Mouse (Mus musculus): Measurements from ENCODE around the gene Ctc1. TPM values are rescaled to one million over a fixed set of nuclear protein-coding genes. Genes with fewer than 3 reads are reported as not detected.

Ctc1 gene
- total RNA-seq, 2 experiments from 2014 or later: 40.3 to 43.1 TPM

- Histone ChIP-seq H3K4me3 (peak within 1 kb of the TSS; percentile 98), H3K27ac (peak within 1 kb of the TSS; percentile 97)
- no peak for TF ChIP-seq CTCF (conservative IDR thresholded peaks at IDR 0.05)
- DNase-seq (ENCODE audit: low spot score in 2 of 2): peak; percentile 94 to 98
These were observed 43.8 kb downstream of the Ctc1 start, which contains the start of gene Borcs6 for GRCm38 (mm10) chr11:69059357-69059974. TSS of gene Borcs6 (plus strand) at chr11:69059717.

DNA sequence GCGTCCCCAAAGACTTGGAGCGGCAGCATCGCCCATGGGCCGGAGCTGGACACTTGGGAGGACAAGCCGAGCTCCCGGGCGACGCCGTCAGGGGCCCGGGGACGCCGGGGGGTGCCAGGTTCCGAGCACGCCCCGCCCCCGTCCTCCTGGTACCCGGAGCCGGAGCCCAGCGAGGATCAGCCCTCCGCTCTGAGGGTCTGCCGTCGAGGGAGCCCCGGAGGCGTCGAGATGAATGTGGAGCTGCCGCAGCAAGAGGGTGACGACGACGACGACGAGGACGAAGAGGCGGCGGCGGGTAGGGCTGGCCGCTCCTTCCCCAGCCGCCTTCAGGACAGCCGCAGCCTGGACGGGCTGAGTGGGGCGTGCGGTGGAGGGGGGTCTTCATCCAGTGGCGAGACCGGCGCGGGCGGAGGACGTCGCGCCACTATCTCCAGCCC, 44.3 kb downstream of the Ctc1 start:
- H3K27ac ChIP-seq: peak overlapping the region; percentile 97
- peak in 1 of 2 experiments; percentile 37 for DNase-seq (ENCODE audit: low spot score in 2 of 2)
- peak overlapping the region; percentile 98 for H3K4me3 ChIP-seq
- TF ChIP-seq CTCF (conservative IDR thresholded peaks at IDR 0.05): no peak

GRCm38 (mm10) chr11:69060448-69061254, 44.9 kb downstream of the Ctc1 start:
- no peak for TF ChIP-seq CTCF (conservative IDR thresholded peaks at IDR 0.05)
- DNase-seq (ENCODE audit: low spot score in 2 of 2): peak in 1 of 2 experiments; percentile 23
- Histone ChIP-seq H3K27ac (peak overlapping the region; percentile 97), H3K4me3 (peak overlapping the region; percentile 98)

DNA sequence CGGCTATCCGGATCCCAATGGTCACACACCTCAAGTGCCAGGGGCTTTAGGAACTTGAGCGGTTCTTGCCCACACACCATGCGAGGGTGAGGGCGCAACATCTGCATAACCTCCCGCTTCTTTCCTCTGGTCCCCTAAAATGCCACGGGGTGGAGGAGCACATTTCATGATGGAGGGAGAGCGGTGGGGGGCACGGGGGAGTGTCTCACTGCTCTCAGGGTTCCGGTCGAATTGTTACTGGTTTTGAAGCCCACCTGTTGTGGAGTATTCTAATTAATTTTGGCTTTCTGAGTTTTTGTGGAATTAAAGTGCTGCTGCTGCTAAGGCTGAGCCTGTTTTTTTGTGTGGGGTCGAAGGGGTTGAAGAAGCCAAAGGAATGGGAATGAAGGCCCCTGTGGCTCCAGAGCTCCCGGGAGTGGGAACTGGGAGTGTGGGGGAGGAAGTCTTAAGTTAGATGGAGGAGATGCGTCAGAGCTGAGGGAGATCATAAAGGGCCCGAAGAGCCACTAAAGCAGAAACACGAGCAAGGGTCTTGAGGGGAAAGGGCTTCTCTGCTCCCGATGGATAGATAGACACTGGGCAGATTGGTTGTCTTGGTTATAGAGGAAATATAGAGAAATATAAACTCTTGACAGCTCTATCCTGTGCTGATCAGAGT, 45.7 kb downstream of the Ctc1 start:
- DNase-seq (ENCODE audit: low spot score in 2 of 2): no peak
- TF ChIP-seq CTCF (conservative IDR thresholded peaks at IDR 0.05): no peak
- Histone ChIP-seq H3K4me3 (peak overlapping the region; percentile 98), H3K27ac (peak overlapping the region; percentile 97)

DNA sequence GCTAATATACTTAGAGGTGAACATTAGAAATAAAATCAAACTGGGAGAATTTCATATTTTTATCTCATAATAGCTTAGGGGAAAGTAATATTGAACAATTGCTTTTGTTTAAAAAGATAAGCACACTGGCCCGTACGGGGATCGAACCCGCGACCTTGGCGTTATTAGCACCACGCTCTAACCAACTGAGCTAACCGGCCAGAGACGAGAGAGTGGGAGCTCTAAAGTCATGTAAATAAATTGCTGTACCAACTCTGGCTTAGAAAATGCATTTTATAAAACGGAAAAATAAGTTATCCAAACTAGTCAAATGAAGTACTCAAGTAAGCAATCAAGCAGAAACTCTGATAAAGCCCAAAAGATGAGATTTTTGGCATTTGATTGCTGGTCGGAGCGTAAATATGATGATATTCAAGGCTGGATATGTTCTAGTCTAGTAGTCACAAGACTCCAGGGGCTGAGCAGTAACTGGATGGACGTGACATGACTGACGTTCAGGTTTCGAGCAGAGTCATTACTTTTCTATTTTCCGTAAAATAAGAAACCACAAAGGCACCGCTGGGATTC, 46.6 kb downstream of the Ctc1 start:
- H3K27ac ChIP-seq: peak overlapping the region; percentile 87

DNA sequence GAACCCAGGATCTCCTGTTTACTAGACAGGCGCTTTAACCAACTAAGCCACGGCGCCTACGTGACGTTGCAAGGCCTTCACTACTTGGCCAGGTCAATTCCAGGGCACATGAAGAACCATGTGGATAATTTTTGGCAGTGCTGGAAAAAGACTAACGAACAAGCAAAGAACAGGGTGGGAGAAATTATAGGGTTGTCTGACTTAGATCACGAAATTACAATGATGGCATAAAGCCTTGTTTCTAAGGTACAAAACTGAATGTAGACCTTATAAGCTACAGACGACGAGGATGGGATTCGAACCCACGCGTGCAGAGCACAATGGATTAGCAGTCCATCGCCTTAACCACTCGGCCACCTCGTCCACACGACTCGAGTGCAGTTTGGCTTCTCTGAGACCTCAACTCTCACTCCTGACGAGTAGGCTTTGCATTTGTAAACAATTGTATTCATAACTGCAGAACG, 47.1 kb downstream of the Ctc1 start:
- H3K27ac ChIP-seq: peak overlapping the region; percentile 87
- no peak for TF ChIP-seq CTCF (conservative IDR thresholded peaks at IDR 0.05)
- peak; percentile 93 to 97 for DNase-seq (ENCODE audit: low spot score in 2 of 2)
- peak overlapping the region; percentile 68 for H3K4me3 ChIP-seq

More for the DNA sequence above, 46.6 kb downstream of the Ctc1 start:
- H3K4me3 ChIP-seq: peak overlapping the region; percentile 68
- DNase-seq (ENCODE audit: low spot score in 2 of 2): peak in 1 of 2 experiments; percentile 82
- no peak for TF ChIP-seq CTCF (conservative IDR thresholded peaks at IDR 0.05)

DNA sequence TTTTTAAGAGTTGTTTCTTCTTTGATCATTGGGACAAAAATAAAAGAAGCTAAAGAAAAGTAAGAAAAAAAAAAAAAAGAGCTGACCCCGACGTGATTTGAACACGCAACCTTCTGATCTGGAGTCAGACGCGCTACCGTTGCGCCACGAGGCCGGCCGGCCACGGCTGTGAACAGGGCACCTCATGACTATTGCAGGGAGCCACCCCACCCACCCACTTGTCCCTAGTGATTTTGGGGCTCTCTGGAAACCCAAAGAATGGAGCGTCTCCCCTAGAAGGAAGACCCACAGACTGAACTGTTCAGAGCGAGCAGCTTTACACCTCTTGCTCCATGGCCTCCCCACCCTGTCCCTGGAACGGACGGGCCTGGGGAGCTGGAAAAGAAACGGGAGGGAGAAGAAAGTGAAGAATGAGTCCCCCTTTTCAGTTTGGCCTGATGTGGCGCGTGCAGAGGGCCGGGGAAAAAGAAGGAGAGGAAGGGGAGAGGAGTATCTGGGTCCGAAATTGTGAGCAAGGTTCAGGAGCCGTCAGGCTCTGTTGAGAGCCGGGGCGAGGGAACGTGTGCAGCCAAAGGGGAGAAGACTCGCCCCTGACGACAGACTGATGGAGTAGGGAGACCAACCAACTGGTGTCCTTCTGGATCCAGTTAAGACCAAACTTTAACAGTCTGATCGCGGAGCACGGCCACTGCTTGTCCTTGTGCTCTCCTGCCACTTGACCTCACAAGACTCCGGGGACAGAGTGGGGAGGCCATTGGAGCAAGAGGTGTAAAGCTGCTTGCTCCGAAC, 47.9 kb downstream of the Ctc1 start:
- Histone ChIP-seq H3K4me3 (peak overlapping the region; percentile 68), H3K27ac (peak overlapping the region; percentile 87)
- DNase-seq (ENCODE audit: low spot score in 2 of 2): peak in 1 of 2 experiments; percentile 82
- TF ChIP-seq CTCF (conservative IDR thresholded peaks at IDR 0.05): no peak

GRCm38 (mm10) chr11:69064259-69065133, 48.8 kb downstream of the Ctc1 start:
- no peak for DNase-seq (ENCODE audit: low spot score in 2 of 2)
- peak overlapping the region; percentile 69 for H3K27ac ChIP-seq
- no peak for TF ChIP-seq CTCF (conservative IDR thresholded peaks at IDR 0.05)

GRCm38 (mm10) chr11:69065394-69065925, 49.7 kb downstream of the Ctc1 start:
- TF ChIP-seq CTCF (conservative IDR thresholded peaks at IDR 0.05): no peak
- Histone ChIP-seq H3K27ac (no peak overlapping the region), H3K4me3 (no peak overlapping the region)
- no peak for DNase-seq (ENCODE audit: low spot score in 2 of 2)

More at GRCm38 (mm10) chr11:69064259-69065133, 48.8 kb downstream of the Ctc1 start:
- H3K4me3 ChIP-seq: peak overlapping the region; percentile 68

DNA sequence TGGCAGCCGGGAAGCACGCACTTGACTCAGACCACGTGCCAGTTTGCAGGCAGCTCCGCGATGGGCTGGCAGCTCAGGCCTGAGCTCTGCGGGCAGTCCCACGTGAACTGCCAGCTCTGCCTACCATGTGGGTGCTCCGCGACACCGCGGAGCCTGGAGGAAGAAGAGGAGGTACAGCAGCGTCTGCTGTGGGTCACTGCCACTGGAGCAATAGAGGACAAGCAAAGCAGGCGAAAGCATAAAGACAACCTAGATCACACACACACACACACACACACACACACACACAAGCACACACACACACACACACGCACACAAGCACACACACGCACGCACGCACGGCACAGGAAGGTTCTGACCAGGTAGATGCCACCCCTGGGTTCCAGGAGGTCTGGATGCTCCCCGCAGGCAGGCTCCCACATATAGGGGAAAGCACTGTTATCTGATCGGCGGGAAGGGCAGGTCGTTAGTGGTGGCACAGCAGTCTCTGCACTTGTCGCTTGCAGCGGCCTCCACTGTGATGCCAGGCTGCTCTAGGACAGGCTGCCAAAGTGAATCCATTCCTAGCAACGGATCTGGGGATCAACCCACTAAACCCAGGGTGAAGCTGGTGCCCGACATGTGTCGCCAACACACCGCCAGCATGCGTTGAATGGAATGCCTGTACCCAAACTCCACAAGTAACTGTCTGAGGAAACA, 50.6 kb downstream of the Ctc1 start:
- TF ChIP-seq CTCF (conservative IDR thresholded peaks at IDR 0.05): no peak
- no peak for DNase-seq (ENCODE audit: low spot score in 2 of 2)
- peak overlapping the region; percentile 84 for H3K27ac ChIP-seq
- peak overlapping the region; percentile 31 for H3K4me3 ChIP-seq

Data from layer of hippocampus, adult 2 months (tissue).